Mouse (Mus musculus) stomach, postnatal 0 days (tissue): ENCODE results near the gene Adamts12. TPM values are rescaled to one million over a fixed set of nuclear protein-coding genes. Genes with fewer than 3 reads are reported as not detected.

Source experiments
- ATAC-seq: fragments of 200-750 bp; cut with Nextera tagmentation; 2 replicates; pipeline ENCODE4 v1.8.0; 2017; ENCODE audit not compliant: low FRiP score, low TSS enrichment
- DNase-seq: peaks from one replicate; pipeline ENCODE4 v3.0.0-alpha.2; 2016; ENCODE audit warnings: low spot score
- H3K27ac ChIP-seq: fragments of 300-500 bp; sonication (generic); replicated peaks from 2 replicates; pipeline ENCODE4 v1.5.1; 2014; ENCODE audit warnings: mild to moderate bottlenecking, control low read depth
- H3K27me3 ChIP-seq: fragments of 300-500 bp; sonication (generic); 2 replicates; pipeline ENCODE4 v1.6.1; 2014; ENCODE audit warnings: low read length; ENCODE audit not compliant: control insufficient read depth, insufficient read depth
- H3K36me3 ChIP-seq: fragments of 300-500 bp; sonication (generic); 2 replicates; pipeline ENCODE4 v1.6.1; 2014; ENCODE audit warnings: low read length, mixed read lengths; ENCODE audit not compliant: control insufficient read depth, insufficient read depth
- H3K4me1 ChIP-seq: fragments of 300-500 bp; sonication (generic); replicated peaks from 2 replicates; pipeline ENCODE4 v1.6.1; 2014; ENCODE audit warnings: antibody characterized with exemption; ENCODE audit not compliant: control insufficient read depth, insufficient read depth
- H3K4me2 ChIP-seq: fragments of 300-500 bp; sonication (generic); replicated peaks from 2 replicates; pipeline ENCODE4 v1.6.1; 2014; ENCODE audit warnings: low read depth, mild to moderate bottlenecking, control low read depth, moderate library complexity
- H3K4me3 ChIP-seq: fragments of 300-500 bp; sonication (generic); 2 replicates; pipeline ENCODE4 v1.5.1; 2014; ENCODE audit warnings: low read depth, low read length, control low read depth
- H3K9ac ChIP-seq: fragments of 300-500 bp; sonication (generic); 2 replicates; pipeline ENCODE4 v1.6.1; 2014; ENCODE audit warnings: mild to moderate bottlenecking, low read length, control low read depth, mixed read lengths
- H3K9me3 ChIP-seq: fragments of 300-500 bp; sonication (generic); 2 replicates; pipeline ENCODE4 v1.6.1; 2016; ENCODE audit warnings: low read length; ENCODE audit not compliant: control insufficient read depth
- CTCF ChIP-seq: IDR thresholded peaks from 2 replicates; pipeline ENCODE4 v1.5.1; 2016; ENCODE audit warnings: antibody characterized with exemption, low read depth, mild to moderate bottlenecking, moderate library complexity
- EP300 ChIP-seq: optimal IDR thresholded peaks from 2 replicates; pipeline ENCODE3; 2016; ENCODE audit warnings: antibody characterized with exemption
- WGBS: fragments of 180-500 bp; shearing (Covaris S2); extraction: QIAGEN DNeasy Blood & Tissue Kit; methylation state at CpG from one replicate; pipeline ENCODE4 v1.1.7; 2014; 5-methylcytosine and 5-hydroxymethylcytosine counted together
- polyA plus RNA-seq: library from polyadenylated mRNA; unstranded; fragments of >200 nt; fragmentation: Nextera tagmentation; extraction: Ambion mirVana; gene quantifications from 2 replicates; pipeline ENCODE4 v1.2.1, GENCODE M21; 2015

Gene Adamts12
- polyA plus RNA-seq, 1 experiment from 2014 or later, result 0.62 TPM

DNA sequence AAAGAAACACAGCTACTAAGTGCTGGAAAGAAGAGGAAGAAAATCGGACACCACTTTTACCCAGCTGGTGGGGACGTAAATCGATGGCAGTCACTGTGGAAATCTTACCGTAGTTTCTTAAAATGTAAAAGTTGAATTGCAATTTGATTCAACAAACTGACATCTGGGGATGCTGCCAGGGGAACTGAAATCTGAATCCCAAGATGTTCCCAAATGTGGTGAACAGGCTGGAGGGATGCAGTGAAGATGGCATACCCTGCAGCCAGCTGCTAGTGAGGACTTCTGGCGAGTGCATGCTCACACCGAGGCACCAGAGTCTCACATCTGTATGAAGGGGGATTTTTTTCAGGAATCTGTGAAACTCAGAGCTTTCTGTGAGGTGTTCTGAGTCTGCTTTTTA is 138.5 kb downstream of the Adamts12 start:
- no peaks in the 10 kb centered on the region for H3K9me3 ChIP-seq
- no peak overlapping the region for H3K27ac ChIP-seq
- no peak for ATAC-seq
- 62% methylated on average over 6 of the region's 6 CpGs for WGBS
- no peak overlapping the region for H3K4me2 ChIP-seq
- no peaks in the 10 kb centered on the region for H3K27me3 ChIP-seq
- TF ChIP-seq EP300, result no peak
- no peak for TF ChIP-seq CTCF
- no peaks in the 10 kb centered on the region for H3K36me3 ChIP-seq
- no peak overlapping the region for H3K4me3 ChIP-seq
- no peak for DNase-seq
- H3K9ac ChIP-seq, result no peak overlapping the region
- H3K4me1 ChIP-seq, result no peaks in the 10 kb centered on the region

DNA sequence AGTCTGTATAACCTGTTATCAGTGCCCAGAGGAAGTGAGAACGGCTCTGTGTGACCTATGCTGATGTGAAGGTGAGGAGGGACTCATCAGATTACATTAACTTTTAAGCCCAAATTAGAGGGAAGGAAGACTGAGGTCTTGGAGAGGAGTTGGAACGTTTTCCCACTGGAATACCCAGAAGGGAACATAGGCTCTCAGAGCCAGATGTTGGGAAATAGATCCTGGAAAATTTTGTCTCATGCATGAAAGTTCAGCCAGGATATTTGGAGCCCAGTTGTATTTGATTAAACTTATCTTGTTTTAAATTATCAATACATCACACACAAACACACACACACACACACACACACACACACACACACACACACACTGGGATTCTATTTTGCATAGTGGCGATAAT is 140.3 kb downstream of the Adamts12 start:
- no peak overlapping the region for H3K4me3 ChIP-seq
- WGBS, result 79% methylated on average over 3 of the region's 3 CpGs
- H3K9me3 ChIP-seq, result no peaks in the 10 kb centered on the region
- no peak overlapping the region for H3K9ac ChIP-seq
- H3K36me3 ChIP-seq, result no peaks in the 10 kb centered on the region
- no peak for TF ChIP-seq CTCF
- no peak for TF ChIP-seq EP300
- no peak for ATAC-seq
- H3K27me3 ChIP-seq, result no peaks in the 10 kb centered on the region
- H3K4me1 ChIP-seq, result no peaks in the 10 kb centered on the region
- no peak overlapping the region for H3K27ac ChIP-seq
- no peak overlapping the region for H3K4me2 ChIP-seq
- DNase-seq, result no peak

DNA sequence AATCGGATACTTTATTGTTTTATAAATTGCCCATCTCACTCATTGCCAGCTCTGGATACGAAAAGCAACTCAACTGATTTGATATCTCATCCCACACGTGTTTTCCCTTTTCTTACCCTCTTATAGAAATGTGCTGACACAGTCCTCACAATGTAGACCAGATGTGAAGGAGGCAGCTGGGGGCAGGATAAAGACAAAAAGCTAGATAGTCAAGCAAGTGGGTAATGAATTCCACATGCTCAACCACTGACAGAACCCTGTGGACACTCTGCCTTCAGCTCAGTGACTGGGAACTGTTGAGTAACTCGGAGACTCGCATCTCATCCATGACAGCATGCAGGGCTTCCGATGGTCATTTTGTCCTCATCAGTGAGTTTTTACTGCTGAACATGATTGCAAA is 146.4 kb downstream of the Adamts12 start:
- Histone ChIP-seq H3K4me1 (no peaks in the 10 kb centered on the region), H3K36me3 (no peaks in the 10 kb centered on the region), H3K9ac (no peak overlapping the region), H3K4me2 (no peak overlapping the region), H3K9me3 (no peaks in the 10 kb centered on the region), H3K4me3 (no peak overlapping the region), H3K27me3 (no peaks in the 10 kb centered on the region), H3K27ac (no peak overlapping the region)
- TF ChIP-seq CTCF (no peak), EP300 (no peak)
- WGBS, result 84% methylated on average over 6 of the region's 6 CpGs
- no peak for ATAC-seq
- DNase-seq, result no peak

DNA sequence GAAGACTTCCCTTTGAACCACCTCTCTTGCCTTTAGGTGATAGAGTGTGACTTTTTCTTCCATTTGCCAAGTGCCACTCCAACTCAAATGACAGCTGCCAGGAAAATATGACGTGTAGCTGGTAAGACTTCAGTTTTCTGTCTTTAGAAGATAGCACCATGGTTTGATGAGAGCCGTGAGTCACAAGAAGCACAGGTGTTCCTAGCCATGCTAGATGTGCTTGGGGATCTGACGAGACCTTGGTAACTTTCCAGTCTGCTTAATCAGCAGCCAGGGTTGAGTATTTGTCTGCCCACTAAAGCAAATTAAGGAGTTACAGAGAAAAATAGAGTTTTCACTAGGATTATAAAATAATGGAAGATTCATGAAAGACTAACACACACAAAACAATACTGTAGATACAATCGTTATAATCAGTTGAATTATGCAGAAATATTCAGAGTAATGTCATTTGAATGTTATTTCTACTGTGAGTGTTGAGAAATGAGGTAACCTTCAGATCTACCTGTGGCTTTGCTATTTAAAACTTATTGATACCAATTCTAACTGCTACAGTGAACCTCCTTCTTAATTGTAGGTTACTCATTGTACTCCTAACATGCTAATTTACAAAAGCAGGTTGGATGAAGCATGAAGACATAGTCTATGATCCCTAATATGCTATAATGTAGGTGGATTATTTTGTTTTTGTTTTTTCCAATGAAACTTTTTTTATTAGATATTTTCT is 169.5 kb downstream of the Adamts12 start:
- Histone ChIP-seq H3K4me3 (no peak overlapping the region), H3K27ac (no peak overlapping the region), H3K4me1 (no peaks in the 10 kb centered on the region), H3K36me3 (no peaks in the 10 kb centered on the region), H3K27me3 (no peaks in the 10 kb centered on the region), H3K4me2 (no peak overlapping the region), H3K9ac (no peak overlapping the region), H3K9me3 (no peaks in the 10 kb centered on the region)
- WGBS, result 84% methylated on average over 4 of the region's 4 CpGs
- no peak for ATAC-seq
- no peak for TF ChIP-seq CTCF
- no peak for DNase-seq

DNA sequence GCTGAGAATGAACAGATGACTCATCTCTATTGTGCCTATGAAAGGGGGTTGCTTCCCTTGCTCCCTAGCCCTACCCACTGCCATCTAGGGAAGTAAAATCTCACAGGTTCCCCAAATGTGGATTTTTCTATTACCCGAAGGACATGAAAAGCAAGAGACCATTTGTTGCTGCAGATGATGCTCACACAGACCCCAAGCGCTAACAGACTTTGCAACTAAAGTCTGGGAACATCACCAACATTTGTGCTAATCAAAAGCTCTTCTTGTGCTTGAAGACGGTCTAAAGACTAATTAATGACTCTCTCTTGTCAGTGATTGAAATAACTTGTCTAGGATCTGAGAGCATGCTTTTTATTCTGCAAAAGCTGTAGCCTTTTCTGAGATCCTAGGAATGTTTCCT is 175.8 kb downstream of the Adamts12 start:
- Histone ChIP-seq H3K27ac (no peak overlapping the region), H3K9me3 (no peaks in the 10 kb centered on the region), H3K4me3 (no peak overlapping the region), H3K9ac (no peak overlapping the region), H3K4me2 (no peak overlapping the region), H3K36me3 (no peaks in the 10 kb centered on the region), H3K4me1 (no peaks in the 10 kb centered on the region), H3K27me3 (no peaks in the 10 kb centered on the region)
- no peak for TF ChIP-seq EP300
- TF ChIP-seq CTCF, result no peak
- 82% methylated on average over 3 of the region's 3 CpGs for WGBS
- DNase-seq (no peak), ATAC-seq (no peak)

DNA sequence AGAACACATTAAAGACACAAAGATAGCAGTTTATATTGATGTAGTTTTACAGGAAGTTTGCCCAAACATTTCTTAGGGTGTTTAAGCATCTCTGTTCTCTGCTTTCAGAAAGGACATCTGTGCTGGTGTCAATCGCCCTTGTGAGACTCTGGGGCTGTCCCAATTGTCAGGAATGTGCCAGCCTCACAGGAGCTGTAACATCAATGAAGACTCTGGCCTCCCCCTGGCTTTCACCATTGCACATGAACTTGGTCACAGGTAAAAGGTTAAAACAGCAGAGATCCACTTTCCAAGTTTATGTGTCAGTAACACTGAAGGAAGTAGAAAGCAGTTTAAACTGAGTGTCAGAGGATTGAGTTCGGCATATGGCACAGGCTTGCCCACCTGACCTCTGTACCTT is 176.7 kb downstream of the Adamts12 start:
- no peaks in the 10 kb centered on the region for H3K9me3 ChIP-seq
- 70% methylated on average over 2 of the region's 2 CpGs for WGBS
- no peak for TF ChIP-seq CTCF
- no peak for TF ChIP-seq EP300

More for the DNA sequence above, 176.7 kb downstream of the Adamts12 start:
- ATAC-seq (no peak), DNase-seq (no peak)
- Histone ChIP-seq H3K4me1 (no peaks in the 10 kb centered on the region), H3K27me3 (no peaks in the 10 kb centered on the region), H3K36me3 (no peaks in the 10 kb centered on the region), H3K4me2 (no peak overlapping the region), H3K4me3 (no peak overlapping the region), H3K27ac (no peak overlapping the region), H3K9ac (no peak overlapping the region)
